In genomic region chr5:125052603-125053488, GRCm38 (mm10) we compare ENCODE assay signal across 8 mouse cellular contexts. TPM values are rescaled to one million over a fixed set of nuclear protein-coding genes. Genes with fewer than 3 reads are reported as not detected.
DNase-seq lines count a peak whose midpoint lies in the region; TF ChIP-seq lines count a peak whose summit lies in the region.

No protein-coding gene starts in this region.

- peak overlapping the region; percentile 94 for H3K27ac ChIP-seq in bone marrow macrophage, adult 2 months (ENCODE audit: insufficient read depth, low read depth, low read length)

- H3K4me3 ChIP-seq in bone marrow macrophage, adult 2 months (ENCODE audit: insufficient read depth, low read length) = peak overlapping the region; percentile 43

- peaks cover 62% of the 10 kb centered on the region for H3K4me1 ChIP-seq in bone marrow macrophage, adult 2 months (ENCODE audit: control insufficient read depth, insufficient read depth, low read length)

- no peak for TF ChIP-seq POLR2A in bone marrow macrophage, adult 2 months (IDR thresholded peaks at IDR 0.05; ENCODE audit: borderline replicate concordance, low read depth, low read length)

- peak; percentile 62 for DNase-seq in layer of hippocampus, adult 11-12 months (ENCODE audit: low spot score)
- no peak for DNase-seq in layer of hippocampus, adult 9-10 months (ENCODE audit: low spot score)
- DNase-seq in frontal cortex, postnatal 36 days (ENCODE audit: low spot score in 2 of 2) = peak; percentile 46 to 62
- DNase-seq in kidney, adult 8-10 months = peak; percentile 91 to 94
- DNase-seq in lung, adult 18-20 months = peak; percentile 84 to 89
- peak; percentile 82 to 87 for DNase-seq in spleen, adult 18-20 months
- no peak for DNase-seq in c-Kit-positive CD71-positive TER-119-positive erythroid progenitor cells, embryonic 14.5 days (ENCODE audit: low spot score)

- TF ChIP-seq CTCF in bone marrow macrophage, adult 2 months (IDR thresholded peaks at IDR 0.05; ENCODE audit: low read depth, low read length) = no peak

RNA-seq across cellular contexts. Expression of gene Rflna, which starts 49.8 kb away (rescaled TPM):
- not detected in 2 replicates for polyA plus RNA-seq in bone marrow macrophage, adult 2 months (2012; ENCODE audit: insufficient read depth, insufficient read length, missing spikeins)

Comparison
In these comparisons a context has a peak if more than half of its experiments do, and no peak if none do; other contexts are left out.
1. DNase-seq: peak in layer of hippocampus, adult 11-12 months (single experiment), frontal cortex, postnatal 36 days (2 of 2), kidney, adult 8-10 months (2 of 2), lung, adult 18-20 months (2 of 2) and spleen, adult 18-20 months (2 of 2); none in layer of hippocampus, adult 9-10 months (single experiment) and c-Kit-positive CD71-positive TER-119-positive erythroid progenitor cells, embryonic 14.5 days (single experiment).